Mouse (Mus musculus) liver, embryonic 14.5 days (tissue): ENCODE measurements around the gene Fpgt. TPM values are rescaled to one million over a fixed set of nuclear protein-coding genes. Genes with fewer than 3 reads are reported as not detected.

Source experiments
- ATAC-seq: fragments of 200-750 bp; cut with Nextera tagmentation; 2 replicates; pipeline ENCODE4 v1.8.0; 2017; ENCODE audit warnings: moderate number of reproducible peaks, mild to moderate bottlenecking, moderate library complexity; ENCODE audit not compliant: insufficient read depth
- DNase-seq, 3 experiments: peaks; one replicate each; pipeline ENCODE4 v3.0.0-alpha.2; 2012 to 2013; ENCODE audit warnings: low read depth in 3 of 3, low spot score in 3 of 3
- H3K27ac ChIP-seq: fragments of 300-500 bp; sonication (generic); 2 replicates; pipeline ENCODE4 v1.5.1; 2014; ENCODE audit warnings: moderate library complexity, mild to moderate bottlenecking, control low read depth, inconsistent platforms
- H3K27me3 ChIP-seq: fragments of 300-500 bp; sonication (generic); 2 replicates; pipeline ENCODE4 v1.6.1; 2014; ENCODE audit warnings: mild to moderate bottlenecking, low read length, moderate library complexity; ENCODE audit not compliant: control insufficient read depth, insufficient read depth
- H3K36me3 ChIP-seq: fragments of 300-500 bp; sonication (generic); replicated peaks from 2 replicates; pipeline ENCODE4 v1.6.1; 2014; ENCODE audit warnings: low read depth; ENCODE audit not compliant: control insufficient read depth, insufficient read depth
- H3K4me1 ChIP-seq, 2 experiments: fragments of 200-500 bp in 1 of 2; fragments of 300-500 bp in 1 of 2; sonication (generic) in 1 of 2; replicated peaks; 2 replicates each; pipeline ENCODE4 v1.6.1; 2012 to 2014; ENCODE audit warnings: antibody characterized with exemption in 1 of 2, inconsistent platforms in 1 of 2, low read length in 1 of 2; ENCODE audit not compliant: control insufficient read depth in 2 of 2, insufficient read depth in 2 of 2
- H3K4me2 ChIP-seq: fragments of 300-500 bp; sonication (generic); 2 replicates; pipeline ENCODE4 v1.6.1; 2014; ENCODE audit warnings: low read depth, mild to moderate bottlenecking, control low read depth, moderate library complexity
- H3K4me3 ChIP-seq, 2 experiments: fragments of 200-500 bp in 1 of 2; fragments of 300-500 bp in 1 of 2; sonication (generic) in 1 of 2; 2 replicates each; pipeline ENCODE4 v1.5.1; 2012 to 2014; ENCODE audit warnings: low read depth in 2 of 2, low read length in 2 of 2, mild to moderate bottlenecking in 2 of 2, control low read depth in 1 of 2, inconsistent platforms in 1 of 2, moderate library complexity in 1 of 2; ENCODE audit not compliant: insufficient read depth in 1 of 2
- H3K9ac ChIP-seq: fragments of 300-500 bp; sonication (generic); replicated peaks from 2 replicates; pipeline ENCODE4 v1.6.1; 2014; ENCODE audit warnings: mild to moderate bottlenecking, control low read depth, moderate library complexity
- H3K9me3 ChIP-seq: fragments of 300-500 bp; sonication (generic); 2 replicates; pipeline ENCODE4 v1.6.1; 2016; ENCODE audit warnings: low read length, mixed read lengths; ENCODE audit not compliant: control insufficient read depth
- CTCF ChIP-seq: IDR thresholded peaks from 2 replicates; pipeline ENCODE4 v1.5.1; 2016; ENCODE audit warnings: antibody characterized with exemption, low read depth, control low read depth
- EP300 ChIP-seq: IDR thresholded peaks from 2 replicates; pipeline ENCODE4 v1.6.1; 2016; ENCODE audit warnings: antibody characterized with exemption, low read depth
- WGBS: fragments of 180-500 bp; shearing (Covaris S2); extraction: QIAGEN DNeasy Blood & Tissue Kit; methylation state at CpG from one replicate; pipeline ENCODE4 v1.1.7; 2014; ENCODE audit not compliant: insufficient replicate concordance; 5-methylcytosine and 5-hydroxymethylcytosine counted together
- polyA plus RNA-seq, 2 experiments: library from polyadenylated mRNA; depleted of rRNA in 1 of 2; stranded (reverse) in 1 of 2; unstranded in 1 of 2; fragments of >200 nt; fragmentation: Nextera tagmentation in 1 of 2; extraction: Ambion mirVana in 1 of 2; gene quantifications; 2 replicates each; pipeline versions ENCODE4 v1.2.1 to v1.2.3; 2012 to 2014

Gene Fpgt
- polyA plus RNA-seq, 2 experiments, result 3.0 to 5.6 TPM

DNA sequence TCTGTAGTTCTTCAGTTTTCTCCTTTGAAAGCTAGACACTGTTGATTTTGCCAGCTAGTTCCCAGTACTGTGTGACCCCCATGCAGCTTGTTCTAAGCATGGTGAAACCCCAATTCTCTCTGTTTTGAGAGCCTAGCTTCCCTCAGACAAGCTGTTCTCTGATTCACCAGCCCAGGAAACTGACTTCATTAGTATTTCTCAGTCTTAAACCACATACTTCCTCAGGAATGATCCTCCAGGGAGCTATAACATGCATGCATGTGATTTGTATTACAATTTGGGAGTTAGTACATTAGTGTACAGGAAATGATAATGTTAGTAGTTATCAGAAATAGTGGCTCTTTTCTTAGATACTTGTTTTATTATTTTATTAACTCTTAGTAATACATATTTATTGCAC lies 36.6 kb downstream of the Fpgt start:
- no peak for ATAC-seq
- Histone ChIP-seq H3K9ac (no peak overlapping the region), H3K36me3 (no peaks in the 10 kb centered on the region), H3K9me3 (no peaks in the 10 kb centered on the region), H3K27ac (no peak overlapping the region), H3K4me2 (no peak overlapping the region), H3K27me3 (no peaks in the 10 kb centered on the region), H3K4me1 (no peaks in the 10 kb centered on the region), H3K4me3 (no peak overlapping the region)
- TF ChIP-seq CTCF (no peak), EP300 (no peak)
- no peak for DNase-seq

DNA sequence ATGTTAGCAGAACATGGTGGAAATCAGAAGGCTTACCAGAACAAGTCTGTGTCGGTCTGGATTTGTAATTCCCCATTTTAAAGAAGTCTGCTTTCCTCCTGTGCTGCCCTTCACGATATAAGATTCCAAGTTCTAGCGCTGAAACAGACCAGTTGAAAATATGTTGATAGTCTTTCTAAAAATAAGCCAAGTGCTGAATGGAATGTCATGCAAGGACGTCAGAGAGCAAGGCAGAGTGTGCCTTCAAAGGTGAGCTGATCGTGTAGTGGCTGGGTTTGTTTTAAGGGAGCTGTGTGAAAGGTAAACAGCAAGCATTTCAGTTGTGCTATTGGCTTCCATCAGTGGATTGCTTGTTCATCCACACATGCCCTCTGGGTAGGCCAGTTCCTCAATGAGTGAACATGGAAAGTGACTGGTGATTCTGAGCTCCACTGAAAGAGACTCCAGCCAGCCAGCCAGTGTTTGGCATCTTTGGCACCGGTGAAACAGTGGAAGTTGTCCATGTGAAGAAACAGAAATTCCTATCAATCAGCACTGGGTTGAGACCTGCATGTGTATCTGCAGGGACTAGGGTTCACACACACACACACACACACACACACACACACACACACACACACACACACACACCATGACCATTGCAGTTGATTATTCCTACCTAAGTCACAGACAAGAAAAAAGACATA lies 37.8 kb downstream of the Fpgt start, which contains the start of gene Tnni3k:
Gene Tnni3k, minus strand, starts transcription at position 177 of the 686 bp plus-strand sequence.
- H3K4me1 ChIP-seq, result no peaks in the 10 kb centered on the region
- H3K9me3 ChIP-seq, result no peaks in the 10 kb centered on the region
- no peaks in the 10 kb centered on the region for H3K27me3 ChIP-seq
- H3K27ac ChIP-seq, result no peak within 1 kb of the TSS
- H3K4me2 ChIP-seq, result no peak within 1 kb of the TSS
- no peak for TF ChIP-seq EP300
- no peak for TF ChIP-seq CTCF
- no peak within 1 kb of the TSS for H3K9ac ChIP-seq
- WGBS, result 57% methylated on average over 6 of the region's 6 CpGs
- no peaks in the 10 kb centered on the region for H3K36me3 ChIP-seq
- H3K4me3 ChIP-seq, result no peak within 1 kb of the TSS
- DNase-seq, result no peak
- ATAC-seq, result no peak

DNA sequence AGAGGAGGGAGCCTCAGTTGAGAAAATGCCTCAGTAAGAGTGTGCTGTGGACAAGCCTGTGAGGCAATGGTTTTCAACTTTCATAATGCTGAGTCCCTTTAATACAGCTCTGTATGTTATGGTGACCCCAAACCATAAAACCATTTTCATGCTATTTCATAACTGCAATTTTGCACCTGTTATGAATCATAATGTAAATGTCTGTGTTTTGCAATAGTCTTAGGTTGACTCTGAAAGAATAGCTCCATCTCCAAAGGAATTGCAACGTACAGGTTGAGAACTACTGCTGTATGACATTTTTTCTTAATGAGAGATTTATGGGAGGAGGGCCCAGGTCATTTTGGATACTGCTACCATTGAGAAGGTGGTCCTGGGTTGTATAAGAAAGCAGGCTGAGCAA lies 40.0 kb downstream of the Fpgt start:
- Histone ChIP-seq H3K4me3 (no peak overlapping the region), H3K27me3 (no peaks in the 10 kb centered on the region), H3K9ac (no peak overlapping the region), H3K4me2 (no peak overlapping the region), H3K27ac (no peak overlapping the region), H3K36me3 (no peaks in the 10 kb centered on the region), H3K4me1 (no peaks in the 10 kb centered on the region), H3K9me3 (no peaks in the 10 kb centered on the region)
- no peak for DNase-seq
- TF ChIP-seq CTCF (no peak), EP300 (no peak)
- 20% methylated on average over 1 of the region's 1 CpGs for WGBS
- ATAC-seq, result no peak

DNA sequence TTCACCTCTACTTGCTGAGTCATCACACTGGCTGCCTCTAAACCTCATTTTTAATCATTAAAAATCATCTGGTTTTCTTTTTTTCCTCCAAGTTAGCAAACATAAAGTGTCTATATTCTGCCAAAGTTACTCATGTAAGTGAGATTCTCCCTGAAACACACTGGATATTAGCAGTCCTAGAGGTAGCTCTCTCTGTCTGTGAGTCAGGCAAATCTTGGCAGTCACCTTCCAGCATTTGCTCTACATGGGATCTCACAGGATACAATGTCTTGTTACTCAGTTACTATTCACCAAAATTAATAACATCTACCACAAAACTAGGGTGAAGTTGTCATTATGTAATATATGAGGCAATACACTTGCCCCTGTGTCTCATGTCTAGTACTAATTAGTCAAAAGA lies 41.2 kb downstream of the Fpgt start:
- no peak for DNase-seq
- no peak overlapping the region for H3K27ac ChIP-seq
- H3K27me3 ChIP-seq, result no peaks in the 10 kb centered on the region
- no peak for TF ChIP-seq CTCF
- no peak overlapping the region for H3K9ac ChIP-seq
- no peak overlapping the region for H3K4me2 ChIP-seq
- no peaks in the 10 kb centered on the region for H3K36me3 ChIP-seq
- H3K9me3 ChIP-seq, result no peaks in the 10 kb centered on the region
- no peak overlapping the region for H3K4me3 ChIP-seq
- H3K4me1 ChIP-seq, result no peaks in the 10 kb centered on the region
- no peak for ATAC-seq

DNA sequence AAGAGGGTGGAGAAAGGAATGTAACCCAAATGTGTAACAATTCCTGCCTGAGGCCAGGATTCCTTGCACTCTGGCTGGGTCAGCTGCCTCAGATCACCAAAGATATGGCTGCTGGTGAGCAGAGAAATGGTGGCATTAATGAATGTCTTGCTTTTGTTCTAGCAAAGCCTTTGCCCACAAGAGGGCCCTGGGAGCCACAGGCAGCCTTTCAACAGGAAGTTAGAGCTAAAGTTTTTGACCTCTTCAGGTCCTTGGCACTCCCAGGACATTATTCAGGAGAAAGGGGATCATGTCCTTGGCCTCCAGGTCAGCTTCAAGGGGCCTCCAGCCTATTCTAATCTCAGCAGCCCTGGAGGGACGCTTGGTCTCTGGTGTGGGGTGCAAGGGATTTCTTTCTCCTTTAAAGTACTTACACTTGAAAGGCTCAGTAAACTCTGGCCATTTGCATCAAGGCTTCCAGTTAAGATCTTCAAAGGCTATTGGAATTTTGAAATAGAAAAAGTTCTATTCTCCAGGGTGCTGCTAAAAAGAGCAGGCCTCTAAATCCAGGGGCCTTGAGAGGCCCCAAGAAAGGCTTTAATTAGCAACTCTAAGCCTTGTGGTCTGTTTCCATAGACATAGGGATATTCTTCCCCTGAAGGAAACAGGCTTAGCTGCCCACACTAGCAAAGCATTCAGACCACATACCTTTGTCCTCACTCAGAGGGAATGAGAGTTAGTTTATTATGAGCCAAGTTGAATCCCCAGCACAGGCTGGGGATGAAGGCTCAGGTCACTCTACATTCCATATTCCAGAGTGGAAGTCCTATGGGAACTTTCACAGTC lies 54.0 kb downstream of the Fpgt start:
- Histone ChIP-seq H3K9me3 (no peaks in the 10 kb centered on the region), H3K36me3 (no peaks in the 10 kb centered on the region), H3K9ac (no peak overlapping the region), H3K27me3 (no peaks in the 10 kb centered on the region), H3K4me1 (no peaks in the 10 kb centered on the region), H3K4me3 (no peak overlapping the region), H3K27ac (no peak overlapping the region), H3K4me2 (no peak overlapping the region)
- TF ChIP-seq EP300, result no peak
- no peak for TF ChIP-seq CTCF
- ATAC-seq (no peak), DNase-seq (no peak)
- 30% methylated on average over 1 of the region's 1 CpGs for WGBS

Other genes with a start within 250 kb of the Fpgt start
- gene Tnni3k, start 38.0 kb downstream of the Fpgt start, polyA plus RNA-seq (2012; rRNA removed), result not detected in 2 replicates
- gene Tnni3k, start 38.0 kb downstream of the Fpgt start, polyA plus RNA-seq (2014; fragmentation: Nextera tagmentation; extraction: Ambion mirVana), result not detected in 2 replicates
- gene Lrriq3, start within 50 bp of the Fpgt start, polyA plus RNA-seq (2012; rRNA removed), result 0.05 and 0.09 TPM in 2 replicates
- 0.14 and 0.40 TPM in 2 replicates for gene Lrriq3, start within 50 bp of the Fpgt start, polyA plus RNA-seq (2014; fragmentation: Nextera tagmentation; extraction: Ambion mirVana)